Mouse (Mus musculus) spleen, embryonic (tissue): ENCODE data around the gene Gm20388.

ENCODE experiments used
- CTCF ChIA-PET: fragments of 350-600 bp; sonication (Branson Sonifier 250); formaldehyde crosslinking; loops from one replicate; lab custom pipeline; 2022; lab: Charles Lee

Gm20388 gene

DNA sequence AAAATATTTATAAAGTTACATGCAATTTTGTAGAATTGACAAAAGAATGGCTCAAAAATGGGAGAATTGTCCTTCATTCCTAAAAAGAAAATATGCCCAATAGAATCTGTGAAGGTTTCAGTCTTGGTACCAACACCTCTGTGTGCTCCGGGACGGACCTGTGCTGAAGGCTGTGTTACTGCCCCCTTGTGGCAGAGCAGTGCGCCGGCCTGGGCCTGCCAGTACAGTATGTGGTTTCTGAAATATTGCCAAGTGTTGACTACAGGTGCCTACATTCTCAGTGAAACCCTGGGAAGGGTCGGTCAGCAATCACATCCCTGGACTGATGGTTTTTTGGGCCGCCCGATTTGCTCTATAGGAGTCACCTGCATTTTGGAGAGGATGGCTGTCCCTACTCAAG is 1688.3 kb downstream of the Gm20388 start:
- CTCF ChIA-PET, result interaction anchor here (0.6 kb wide), 1 partner anchor 483 kb away, joined by 4 read pairs; no protein-coding TSS in a partner anchor

DNA sequence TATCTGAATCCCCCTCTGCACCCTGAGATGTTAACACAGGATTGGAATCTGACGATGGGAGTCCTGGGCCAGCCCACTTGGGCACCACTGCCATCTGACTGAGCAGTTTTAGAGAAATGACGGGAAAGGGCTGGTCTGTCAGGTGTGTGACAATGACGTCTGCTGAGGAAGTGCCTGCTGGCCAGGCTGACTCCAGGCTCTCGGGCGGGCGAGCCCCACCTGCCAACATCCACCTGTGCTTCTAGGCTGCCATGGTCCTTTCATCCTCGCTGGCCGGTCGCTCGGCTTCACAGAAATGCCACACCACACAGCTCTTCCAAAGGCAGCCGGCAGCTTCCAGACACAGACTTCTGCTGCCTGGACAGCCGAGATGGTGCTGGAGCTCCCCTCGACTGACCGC is 1689.2 kb downstream of the Gm20388 start:
- CTCF ChIA-PET, result no interaction called here

DNA sequence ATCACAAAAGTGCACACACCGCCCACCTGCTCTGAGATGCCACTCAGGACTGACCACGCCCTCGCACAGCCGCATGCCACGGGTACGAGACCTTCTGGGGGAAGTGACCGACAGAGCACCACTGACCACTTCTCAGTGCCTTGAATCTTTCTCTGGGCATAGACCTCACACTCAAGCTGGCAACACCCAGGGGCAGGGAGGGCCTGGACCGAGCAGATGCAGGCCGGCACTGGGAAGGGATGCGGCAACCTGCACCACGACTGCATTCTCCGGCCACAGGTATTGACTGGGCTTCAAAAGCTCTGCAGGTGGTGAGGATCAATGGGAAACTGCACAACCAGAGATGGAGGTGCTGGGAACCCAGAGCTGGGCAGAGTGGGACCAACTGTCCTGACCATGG is 1691.8 kb downstream of the Gm20388 start:
- CTCF ChIA-PET, result interaction anchor here (1.0 kb wide), 1 partner anchor 9 kb away, joined by 10 read pairs; no protein-coding TSS in a partner anchor

DNA sequence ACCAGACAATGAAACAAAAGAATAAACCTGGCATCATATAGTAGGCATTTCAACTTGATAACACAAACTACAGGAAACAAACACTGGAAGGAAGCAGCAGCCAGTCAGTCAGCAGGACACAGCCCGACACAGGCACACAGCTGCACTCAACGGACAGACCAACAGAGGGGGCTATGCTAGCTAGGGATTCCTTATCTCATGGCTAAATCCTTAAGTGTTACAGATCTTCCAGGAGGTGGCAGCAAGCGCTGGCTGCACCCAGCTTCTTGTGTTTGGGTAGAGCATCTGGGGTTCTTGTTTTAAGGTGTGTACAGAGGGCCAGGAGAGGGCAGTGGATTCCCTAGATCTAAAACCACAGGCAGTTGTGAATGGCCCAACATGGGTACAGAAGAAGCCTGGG is 1692.2 kb downstream of the Gm20388 start:
- CTCF ChIA-PET, result no interaction called here

DNA sequence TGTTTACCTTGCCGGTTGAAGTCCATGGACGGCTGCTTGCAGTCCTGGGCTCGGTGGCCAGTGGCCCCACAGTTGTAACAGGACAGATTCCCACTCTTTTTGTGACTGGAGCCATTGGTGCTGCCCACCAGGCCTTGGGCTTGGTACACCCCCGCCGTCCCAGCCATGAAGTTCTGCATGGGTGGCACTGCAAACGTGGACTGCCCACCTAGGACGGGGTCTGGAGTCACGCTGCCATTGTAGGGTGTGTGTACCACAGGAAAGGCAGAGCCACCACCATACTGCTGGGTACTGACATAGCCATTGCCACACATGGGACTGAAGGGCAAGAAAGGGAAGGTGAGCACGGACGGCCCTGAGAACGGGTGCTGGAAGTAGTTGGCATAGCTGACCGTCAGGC is 1693.2 kb downstream of the Gm20388 start:
- CTCF ChIA-PET, result no interaction called here

DNA sequence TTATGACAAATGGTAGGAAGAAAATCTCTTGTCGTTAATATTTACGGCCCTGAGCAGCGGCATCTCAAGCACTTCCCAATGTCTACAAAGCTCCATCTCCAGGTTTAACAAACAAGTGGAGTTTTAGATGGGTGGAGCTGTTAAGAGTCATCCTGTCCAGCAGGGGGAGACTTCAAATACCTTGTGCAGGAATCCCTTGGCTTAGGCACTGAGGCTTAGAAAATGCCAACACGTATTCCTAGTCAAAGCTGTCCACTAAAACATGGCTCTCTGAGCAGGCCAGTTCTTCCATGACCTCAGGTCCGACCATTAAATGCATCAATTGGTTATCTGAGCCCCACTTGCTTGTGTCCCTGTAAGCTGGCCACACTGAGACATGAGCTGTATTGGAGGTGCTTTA is 1697.0 kb downstream of the Gm20388 start:
- CTCF ChIA-PET, result no interaction called here

DNA sequence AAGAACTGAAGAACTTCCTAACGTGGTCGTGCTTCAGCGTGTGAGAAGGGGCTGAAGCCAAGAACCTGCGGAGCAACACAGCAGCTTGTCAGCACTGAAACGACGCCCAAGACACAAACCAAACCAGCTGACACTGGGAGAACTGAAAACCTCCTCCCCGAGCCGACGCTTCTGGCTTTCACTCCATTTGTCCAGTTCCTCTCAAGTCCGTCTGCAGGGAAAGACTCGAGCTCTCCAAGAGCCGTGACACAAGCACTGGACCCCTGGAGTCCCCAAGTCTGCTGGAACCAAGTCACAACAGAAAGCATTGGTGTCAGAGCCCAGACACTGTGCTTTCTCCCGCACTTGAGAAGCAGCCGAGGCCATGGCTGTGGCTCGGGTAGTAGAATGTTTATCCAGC is 1698.6 kb downstream of the Gm20388 start:
- CTCF ChIA-PET, result no interaction called here

DNA sequence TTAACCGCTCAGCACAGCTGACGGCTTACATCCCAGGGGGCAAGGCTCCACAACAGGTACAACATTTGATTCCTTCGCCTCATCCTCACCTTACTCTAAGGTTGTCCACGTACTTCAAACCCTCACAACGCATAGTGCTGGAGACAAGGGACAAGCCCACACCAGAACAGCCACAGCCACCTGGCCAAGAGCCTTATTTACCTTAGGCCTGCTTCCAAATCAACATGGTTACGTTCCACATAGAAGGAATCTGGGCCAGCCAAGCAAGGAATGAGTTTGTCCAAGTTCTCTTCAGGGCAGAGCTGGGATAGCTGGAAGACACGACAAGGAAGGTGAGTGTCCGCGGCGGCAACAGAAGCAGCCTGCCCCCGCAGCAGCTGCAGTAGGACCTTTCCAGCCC is 1699.3 kb downstream of the Gm20388 start:
- CTCF ChIA-PET, result no interaction called here

DNA sequence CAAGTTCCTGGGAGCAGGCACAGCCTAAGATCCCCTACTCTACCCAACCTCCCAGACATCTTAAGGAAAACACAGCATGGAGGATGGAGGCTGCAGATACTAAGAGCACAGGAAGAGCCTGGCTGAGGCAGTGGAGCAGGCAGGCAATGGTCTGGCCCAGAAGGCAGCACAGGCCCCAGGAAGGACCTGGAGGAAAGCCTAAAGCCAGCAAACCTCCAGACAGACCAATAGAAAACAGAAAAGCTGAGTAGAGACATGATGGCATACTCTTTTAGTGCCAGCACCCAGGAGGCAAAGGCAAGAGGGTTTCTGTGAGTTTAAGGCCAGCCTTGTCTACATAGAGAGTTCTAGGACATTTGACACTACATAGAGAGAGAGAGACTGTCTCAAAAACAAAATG is 1702.8 kb downstream of the Gm20388 start:
- CTCF ChIA-PET, result no interaction called here

DNA sequence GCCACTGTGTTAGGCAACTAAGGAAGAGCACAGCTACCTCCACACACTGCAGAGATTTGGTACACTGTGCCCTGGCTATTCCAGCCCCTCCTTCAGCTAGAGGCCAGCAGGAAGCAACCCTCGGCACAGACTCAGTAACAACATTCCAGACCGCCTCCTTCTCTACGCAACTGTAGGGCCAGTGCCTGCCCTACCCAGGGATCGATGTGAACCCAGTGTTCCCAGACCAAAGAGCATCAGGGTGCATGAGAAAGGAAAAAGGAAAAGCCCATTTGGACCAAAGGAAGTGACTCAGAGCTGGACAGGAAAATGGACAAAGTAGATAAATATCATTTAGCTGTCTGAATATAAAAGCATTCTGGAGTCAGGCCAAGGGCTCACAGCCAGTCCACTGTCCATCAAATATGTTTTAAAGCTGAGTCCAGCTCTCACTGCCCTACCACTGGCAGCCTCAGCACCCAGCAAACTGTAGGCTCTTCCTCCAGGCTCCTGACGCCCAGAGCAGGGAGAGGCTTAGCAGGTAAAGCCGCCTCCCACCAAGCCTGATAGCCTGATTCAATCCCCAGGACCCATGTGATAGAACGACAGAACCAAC is 1708.9 kb downstream of the Gm20388 start:
- CTCF ChIA-PET, result no interaction called here

DNA sequence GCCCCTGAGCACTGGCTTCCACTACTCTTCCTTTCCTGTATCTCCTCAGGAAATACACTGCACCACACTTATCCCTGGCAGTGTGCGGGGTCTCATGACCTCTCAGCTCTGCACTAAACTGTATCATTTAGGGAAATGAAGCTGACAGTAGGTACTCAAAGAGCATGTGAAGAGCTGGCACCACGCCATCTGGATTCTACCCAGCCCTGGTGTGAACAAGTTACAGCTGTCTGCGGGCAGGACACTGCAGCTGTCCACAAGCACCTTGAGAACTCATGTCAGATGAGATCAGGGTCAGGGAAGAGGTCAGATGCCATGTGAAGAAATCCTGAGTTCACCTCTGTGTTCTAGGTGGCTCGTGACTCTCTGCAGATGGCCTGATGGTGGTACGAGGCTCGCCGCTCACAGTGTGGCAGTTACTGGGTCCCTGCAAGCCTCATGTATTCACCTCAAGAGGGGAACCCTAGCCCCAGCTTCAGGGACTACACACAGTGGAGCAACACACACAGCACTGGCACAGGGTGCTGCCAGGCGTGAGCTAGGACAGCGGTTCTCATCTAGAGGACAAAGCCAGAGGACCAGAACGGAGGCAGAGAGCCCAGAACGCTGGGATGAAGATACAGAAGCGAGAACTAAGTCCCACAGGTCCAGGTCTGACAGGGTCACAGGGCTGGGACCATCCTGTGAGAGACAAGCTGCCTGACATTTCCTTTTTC is 1710.3 kb downstream of the Gm20388 start:
- CTCF ChIA-PET, result no interaction called here

DNA sequence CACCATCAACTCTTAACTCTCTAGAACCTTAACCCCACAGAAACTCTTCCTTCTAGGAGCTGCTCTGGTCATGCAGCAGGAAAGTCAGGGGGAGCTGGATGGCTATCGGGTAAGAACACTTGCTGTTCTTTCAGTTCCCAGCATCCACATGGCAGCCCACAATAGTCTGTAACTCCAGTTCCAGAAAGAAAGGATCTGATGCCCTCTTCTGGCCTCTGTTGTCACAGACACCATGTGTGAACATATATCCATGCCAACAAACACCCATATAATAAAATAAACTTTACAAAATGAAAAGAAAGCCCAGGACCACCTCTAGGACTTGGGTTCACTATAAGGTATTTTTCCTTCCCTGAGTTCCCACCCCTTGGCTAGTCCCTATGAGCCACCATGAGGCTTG is 1711.2 kb downstream of the Gm20388 start:
- CTCF ChIA-PET, result interaction anchor here (0.6 kb wide), 1 partner anchor 304 kb away, joined by 5 read pairs; no protein-coding TSS in a partner anchor

DNA sequence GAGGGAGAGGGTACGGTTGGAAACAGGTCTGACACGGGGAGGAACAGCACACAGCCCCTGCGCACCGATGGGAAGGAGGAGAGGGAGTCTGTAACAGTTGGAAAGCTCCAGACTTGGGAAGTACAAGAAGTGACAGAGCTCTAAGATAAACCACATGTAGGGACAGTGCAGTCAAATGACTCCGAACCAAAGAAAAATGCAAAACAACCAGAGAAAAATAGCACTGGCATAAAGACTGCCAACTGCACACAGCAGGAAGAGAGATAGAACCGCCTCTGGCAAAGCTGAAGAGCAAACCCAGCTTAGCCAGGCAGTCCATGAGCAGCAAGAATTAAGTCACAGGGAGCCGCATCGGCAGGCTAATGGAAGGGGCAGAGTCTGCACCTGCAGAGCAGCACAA is 1712.4 kb downstream of the Gm20388 start:
- CTCF ChIA-PET, result no interaction called here

DNA sequence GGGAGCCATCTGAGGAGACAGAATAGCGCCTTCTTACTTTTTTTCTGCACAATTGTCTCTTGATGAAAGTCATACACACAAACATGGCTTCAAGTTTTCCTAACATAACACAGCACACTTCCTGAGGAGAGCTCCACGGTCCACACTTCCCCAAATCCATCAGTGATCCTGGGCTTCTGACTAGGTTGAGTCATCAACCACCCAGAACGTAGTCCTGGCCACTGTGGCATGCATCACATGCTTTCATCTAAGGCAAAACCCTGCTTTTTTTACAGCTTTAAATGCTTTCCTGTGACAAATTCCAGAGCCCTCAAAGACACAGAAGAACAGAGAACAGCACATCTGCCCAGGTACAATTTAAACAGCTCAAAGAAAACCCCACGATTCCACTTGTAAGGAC is 1718.0 kb downstream of the Gm20388 start:
- CTCF ChIA-PET, result no interaction called here

DNA sequence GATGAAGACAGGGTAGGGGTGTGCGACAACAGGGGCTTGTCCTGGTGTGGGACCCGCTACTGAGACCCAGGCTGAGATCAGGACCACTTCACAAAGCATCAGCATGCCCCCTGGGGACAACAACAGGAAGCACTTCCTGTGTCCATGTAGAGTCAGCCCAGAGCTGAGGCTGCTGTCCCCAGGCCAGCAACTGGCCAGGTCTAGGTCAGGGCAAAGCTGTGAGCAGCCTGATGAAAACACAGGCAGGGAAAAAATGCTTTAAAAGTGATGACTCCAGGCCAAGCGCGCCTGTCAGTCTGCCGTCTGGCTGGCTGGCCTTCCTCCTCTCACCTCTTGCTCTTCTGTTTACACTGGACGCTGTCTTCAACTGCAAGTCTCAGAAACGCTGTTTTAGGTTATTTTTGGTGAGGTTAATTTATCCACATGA is 1721.0 kb downstream of the Gm20388 start:
- CTCF ChIA-PET, result no interaction called here

DNA sequence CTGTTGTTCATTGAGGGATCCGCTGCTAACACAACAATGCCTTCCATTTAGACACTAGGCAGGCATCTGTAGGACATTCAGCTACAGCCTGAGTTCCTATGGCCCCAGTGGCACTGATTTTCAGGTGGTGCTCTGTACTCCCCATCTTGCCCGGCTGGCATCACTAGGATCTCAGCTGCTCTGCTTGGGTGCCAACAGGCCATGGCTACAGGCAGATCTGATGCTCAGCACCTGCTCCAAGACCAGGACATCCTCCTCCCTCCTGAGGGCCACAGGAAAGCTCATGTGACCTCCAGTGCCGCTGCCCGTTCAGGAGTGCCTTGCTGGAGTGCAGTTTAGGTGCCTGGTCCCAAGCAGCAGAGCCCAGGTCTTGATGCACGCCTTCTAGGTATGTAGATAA is 1721.8 kb downstream of the Gm20388 start:
- CTCF ChIA-PET, result no interaction called here

DNA sequence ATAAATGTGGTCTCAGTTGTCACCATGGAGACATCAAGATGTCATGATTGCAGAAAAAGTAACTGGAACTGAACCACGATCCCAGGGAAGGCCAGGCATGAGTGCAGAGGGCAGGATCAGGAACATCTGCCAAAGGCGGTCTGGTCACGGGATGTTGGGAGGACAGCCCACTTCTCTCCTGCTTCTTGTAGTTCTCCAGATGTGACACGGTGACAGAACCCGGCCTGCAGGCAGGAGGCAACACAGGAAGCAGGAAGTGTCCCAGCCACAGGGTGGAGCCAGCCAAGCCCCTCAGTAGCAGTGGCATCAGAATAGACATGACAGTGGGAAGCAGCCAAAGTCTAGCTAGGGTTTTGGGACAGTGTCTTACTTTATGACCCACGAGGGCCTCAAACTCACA is 1724.9 kb downstream of the Gm20388 start:
- CTCF ChIA-PET, result no interaction called here

DNA sequence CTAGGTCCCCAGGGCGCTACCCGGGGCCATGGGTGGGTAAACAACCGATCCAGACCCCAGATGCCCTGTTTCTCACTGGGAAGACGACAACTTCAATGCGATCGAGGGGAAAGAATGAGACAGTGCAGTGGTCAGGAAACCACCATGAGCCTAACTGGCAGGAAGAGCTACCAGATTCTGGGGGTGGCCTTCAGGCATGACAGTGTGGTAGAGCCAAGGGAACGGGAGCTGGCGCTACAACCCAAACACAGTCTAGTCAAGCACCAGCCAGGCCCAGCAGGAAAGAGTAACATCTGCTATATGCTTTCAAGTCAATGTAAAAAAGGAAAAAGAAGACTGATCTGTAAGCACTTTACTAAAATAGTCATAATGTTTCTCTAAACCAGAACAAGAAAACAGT is 1725.5 kb downstream of the Gm20388 start:
- CTCF ChIA-PET, result no interaction called here

DNA sequence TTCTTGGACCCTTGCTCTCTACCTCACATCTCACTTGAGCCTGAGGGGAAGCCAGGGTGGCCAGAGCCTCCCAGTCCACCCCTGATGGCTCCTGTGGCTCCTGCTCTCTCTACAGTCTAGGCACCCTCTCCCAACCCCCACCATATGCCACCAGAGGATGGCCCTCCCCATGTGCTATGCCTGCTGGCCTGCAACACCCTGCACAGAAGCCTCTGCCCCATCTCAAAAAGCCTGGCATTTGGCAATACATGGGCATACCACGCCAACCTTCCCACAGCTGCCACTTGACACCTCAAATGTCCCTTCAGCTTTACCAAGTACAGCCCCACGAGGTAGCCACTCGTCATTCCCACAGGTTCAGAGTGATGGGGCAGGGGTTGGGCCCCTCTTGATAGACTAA is 1732.2 kb downstream of the Gm20388 start:
- CTCF ChIA-PET, result no interaction called here

DNA sequence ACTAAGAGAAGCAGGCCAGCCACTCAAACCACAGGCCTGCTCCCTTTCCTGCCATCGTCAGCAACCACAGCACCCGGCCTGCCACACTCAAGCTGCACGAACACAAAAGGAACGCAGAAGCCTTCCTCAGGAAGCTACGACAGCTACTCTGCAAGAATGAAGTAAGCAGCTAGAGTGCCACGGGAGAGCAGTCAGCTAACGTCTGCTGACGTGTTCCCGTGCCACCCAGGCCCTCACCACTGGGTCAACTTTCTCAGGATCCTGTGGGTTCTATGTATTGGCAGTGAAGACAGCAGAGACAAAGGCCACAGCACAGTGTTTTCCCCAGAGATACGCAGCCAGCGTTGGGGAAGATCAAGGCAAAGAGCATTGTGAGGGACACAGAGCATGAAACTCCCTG is 1732.7 kb downstream of the Gm20388 start:
- CTCF ChIA-PET, result no interaction called here

DNA sequence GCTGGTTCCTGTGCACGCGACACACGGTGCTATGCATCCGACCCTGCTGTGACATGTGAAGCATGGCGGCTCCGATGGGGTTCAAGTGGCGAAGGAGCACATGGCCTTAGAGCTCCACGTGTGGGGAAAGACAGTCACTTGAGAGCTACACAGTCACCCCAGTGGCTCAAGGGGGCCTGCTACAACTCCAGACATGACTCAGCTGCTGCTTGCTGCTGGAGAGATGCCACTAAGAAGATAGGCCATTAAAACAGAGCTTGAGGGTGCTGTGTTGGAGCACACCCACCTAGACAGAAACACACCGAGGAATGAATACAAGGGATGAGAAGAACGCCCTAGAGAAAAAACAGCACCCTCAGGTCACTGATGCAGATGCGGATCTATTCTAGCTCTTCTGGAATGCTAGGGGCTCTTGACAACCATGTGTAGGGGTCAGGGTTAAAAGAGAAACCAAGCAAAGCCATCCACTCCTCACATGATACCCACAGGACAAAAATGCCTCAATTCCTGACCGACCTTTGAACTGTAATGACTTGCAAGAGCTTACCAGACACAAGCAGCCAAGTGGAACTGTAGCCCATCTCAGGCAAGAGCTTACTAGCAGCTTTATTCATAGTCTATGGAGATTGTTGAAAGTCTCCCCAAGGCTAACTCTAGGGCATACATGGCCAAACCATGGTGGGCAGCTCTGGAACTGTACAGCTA is 1737.0 kb downstream of the Gm20388 start:
- CTCF ChIA-PET, result interaction anchor here (0.6 kb wide), 1 partner anchor 35 kb away, joined by 5 read pairs; no protein-coding TSS in a partner anchor

DNA sequence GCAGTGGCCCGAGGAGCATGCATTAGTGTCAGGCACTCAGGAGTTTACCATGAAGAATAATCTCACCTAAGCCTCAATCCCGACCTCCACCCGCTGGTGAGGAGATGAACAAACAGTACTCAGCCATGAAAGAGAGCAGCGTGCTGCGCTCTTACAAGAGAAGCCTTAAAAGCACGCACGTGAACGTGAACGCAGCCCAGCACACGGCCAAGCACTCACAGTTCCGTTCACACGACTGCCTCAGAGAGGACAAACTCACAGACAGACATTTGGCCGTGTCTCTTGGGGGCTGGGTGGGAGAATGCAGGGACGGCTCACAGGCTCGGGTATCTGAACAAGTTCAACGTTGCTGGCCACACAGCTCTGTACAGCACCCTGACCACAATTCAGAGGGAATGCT is 1737.8 kb downstream of the Gm20388 start:
- CTCF ChIA-PET, result no interaction called here

DNA sequence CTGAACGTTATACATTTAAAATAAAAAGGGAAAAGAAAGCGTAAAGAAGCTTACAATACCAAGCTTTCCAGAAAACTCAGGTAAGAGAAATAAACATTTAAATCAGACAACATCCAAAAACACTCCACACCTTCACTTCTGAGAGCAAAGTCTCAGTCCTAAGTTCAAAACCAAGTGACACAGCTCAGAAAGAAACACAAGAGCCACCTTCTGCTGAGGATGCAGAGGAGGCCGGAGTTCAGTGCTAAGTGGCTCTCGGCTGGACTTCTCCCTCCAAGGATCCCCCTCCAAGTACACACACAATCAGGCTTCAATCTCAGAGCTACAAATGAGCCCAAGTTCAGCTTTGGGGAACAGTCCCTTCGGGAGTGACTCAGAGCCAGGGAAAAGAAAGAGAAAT is 1738.8 kb downstream of the Gm20388 start:
- CTCF ChIA-PET, result no interaction called here
